Mouse (Mus musculus) cerebellum, postnatal 25 days (tissue): ENCODE measurements around the gene Fam78a.
A peak's percentile ranks its signal among the peaks of the same experiment; 100 is the strongest.

Source experiments
- DNase-seq, 2 experiments: peaks; one replicate each; pipeline ENCODE4 v3.0.0; 2021; ENCODE audit warnings: mixed read lengths in 2 of 2

Gene Fam78a

DNA sequence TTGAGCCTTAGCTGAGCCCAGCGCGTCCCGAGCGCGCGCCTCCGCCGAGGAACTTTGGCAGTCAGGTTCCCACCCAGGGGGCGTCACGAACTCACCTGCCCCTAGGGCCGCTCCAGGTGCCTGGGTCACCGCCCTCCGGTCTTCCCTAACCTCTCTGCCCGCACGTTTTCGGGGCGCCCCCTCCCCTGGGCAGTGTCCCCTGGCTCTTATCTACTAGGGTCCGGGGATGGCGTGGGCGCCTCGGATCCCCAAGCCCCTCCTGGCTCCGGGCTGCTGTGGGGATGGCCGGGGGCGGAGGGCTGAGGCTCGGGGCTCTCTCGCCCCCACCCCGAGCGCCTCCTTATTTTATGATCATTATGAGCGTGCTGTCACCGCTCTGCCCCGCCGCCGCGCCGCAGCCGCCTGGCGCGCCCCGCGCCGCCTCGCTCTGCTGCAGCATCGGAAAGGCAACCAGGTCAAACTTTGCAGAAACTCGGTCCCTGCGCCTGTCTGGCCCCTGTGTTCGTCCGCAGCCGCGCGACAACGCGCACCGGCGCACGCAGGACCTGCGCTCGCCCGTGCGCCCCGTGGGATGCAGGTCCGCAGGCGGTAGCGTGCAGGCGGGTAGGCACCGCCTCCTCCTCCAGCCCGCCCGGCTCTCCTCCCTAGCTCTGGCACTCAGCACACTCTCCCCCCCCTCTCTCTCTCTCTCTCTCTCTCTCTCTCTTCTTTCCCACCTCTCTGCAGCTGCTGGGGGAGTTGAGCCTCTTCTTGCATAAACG lies at the start of gene Fam78a:
Gene Fam78a, minus strand, starts transcription at position 747 of the 761 bp plus-strand sequence.
- DNase-seq: peak; percentile 45 to 64

DNA sequence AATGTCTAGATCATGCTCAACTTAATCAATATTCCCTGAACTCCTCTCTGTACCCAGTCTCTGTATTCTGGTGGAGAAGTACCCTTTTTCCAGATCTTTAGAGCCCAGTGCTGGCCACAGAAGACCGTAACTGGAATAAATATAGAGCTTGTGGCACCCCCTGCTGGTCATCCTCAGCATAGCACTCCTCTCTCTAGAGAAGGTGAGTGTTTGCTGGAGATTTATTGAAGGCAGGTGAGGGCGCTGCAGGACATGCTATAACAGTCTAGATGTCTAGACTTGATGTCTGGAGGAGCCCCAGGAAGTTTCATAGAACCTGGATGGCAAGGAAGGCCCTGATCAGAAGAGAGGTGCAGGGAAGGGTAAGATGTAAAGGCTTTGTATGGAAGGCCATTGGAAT lies 49.4 kb upstream of the Fam78a start:
- DNase-seq: peak; percentile 96 to 97

DNA sequence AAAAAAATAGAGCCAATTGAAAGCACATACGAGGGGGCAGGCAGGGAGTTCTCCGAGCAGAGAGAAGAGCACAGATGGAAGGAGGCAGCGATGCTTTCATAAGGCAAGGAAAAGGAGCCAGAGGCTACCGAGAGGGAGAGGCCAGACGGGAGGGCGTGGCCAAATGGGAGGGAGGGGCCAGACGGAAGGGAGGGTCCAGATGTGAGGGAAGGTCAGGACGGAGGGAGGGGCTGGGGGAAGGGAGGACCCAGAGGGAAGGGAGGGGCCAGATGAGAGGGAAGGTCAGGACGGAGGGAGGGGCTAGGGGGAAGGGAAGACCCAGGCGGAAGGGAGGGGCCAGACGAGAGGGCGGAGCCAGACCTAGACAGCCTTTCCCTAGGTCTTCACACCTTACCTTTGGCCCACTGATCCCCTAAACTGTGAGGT lies 47.9 kb upstream of the Fam78a start:
- DNase-seq: peak in 1 of 2 experiments; percentile 62

DNA sequence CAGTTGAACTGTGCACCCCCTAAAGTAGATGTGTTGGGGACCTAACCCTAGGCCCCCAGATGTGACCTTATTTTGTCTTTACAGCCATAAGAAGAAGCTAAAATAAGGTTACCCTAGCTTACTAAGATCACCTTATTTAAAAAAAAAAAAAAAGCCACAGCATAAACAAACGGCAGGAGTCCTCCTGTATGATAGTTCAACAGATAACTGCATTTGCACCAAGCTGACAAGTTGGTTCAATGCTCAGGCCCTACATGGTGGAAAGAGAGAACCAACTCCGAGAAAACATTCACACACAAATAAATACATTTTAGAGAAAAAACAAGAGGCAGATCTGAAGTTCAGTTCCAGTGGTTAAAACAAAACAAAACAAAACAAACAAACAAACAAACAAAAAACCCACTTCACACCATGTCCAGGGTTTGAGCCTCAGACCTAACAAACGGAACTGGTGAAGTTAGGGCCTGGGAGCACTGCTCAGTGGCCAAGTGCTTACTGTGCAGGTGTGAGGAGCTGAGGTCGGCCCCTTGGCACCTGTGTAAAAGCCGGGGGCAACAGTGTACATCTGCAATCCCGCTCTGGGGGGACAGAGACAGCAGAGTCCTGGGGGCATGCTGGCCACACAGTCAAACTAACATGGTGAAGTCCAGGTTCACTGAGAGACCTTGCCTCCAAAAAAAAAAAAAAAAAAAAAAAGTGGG lies 47.4 kb upstream of the Fam78a start:
- no peak for DNase-seq

DNA sequence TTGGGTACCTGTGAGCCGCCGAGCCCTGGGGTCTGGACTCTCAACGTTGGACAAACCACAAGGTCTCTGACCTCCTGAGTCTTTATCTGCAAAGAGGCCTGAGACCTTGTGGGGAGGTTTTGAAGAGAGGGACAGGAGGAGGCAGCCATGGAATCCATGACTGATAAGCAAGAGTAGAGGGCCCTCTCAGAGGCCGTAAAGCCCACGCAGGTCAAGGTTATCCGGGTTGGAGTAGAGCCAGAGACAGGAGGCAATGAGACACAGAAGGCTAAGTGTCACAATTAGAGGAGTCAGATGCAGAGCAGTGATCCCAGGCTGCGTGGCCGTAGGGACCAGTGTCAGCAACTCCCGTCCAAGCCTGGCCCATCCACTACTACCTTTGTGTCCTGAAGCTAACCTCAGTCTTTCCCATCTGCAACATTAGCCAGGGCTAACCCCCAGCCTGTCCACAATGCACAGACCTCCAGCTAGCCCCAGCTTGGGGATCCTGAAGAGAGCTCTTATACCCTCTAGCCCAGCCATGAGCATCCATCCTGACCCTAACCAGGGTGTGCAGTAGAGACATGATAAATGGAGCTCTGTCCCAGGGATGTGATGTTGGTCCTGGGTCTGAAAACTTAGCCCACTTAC lies 46.7 kb upstream of the Fam78a start:
- no peak for DNase-seq

DNA sequence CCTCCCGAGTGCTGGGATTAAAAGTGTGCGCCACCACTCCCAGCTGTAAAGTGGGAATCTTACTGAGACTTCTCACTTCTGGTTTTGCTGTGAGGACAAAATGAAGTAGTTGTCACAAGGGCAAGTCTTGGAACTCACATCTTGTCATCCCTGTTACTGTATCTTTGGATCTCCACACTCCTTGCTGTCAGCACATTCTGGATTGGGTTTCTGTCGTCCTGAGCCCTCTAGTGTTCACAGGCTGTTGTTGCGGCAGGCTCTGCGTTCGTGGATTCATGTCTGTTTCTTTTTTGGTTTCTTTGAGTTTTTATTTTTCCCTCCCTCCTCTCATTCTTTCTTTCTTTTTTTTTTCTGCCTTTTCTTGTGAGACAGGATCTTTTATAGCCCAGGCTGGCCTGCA lies 45.8 kb upstream of the Fam78a start:
- peak; percentile 61 to 77 for DNase-seq

DNA sequence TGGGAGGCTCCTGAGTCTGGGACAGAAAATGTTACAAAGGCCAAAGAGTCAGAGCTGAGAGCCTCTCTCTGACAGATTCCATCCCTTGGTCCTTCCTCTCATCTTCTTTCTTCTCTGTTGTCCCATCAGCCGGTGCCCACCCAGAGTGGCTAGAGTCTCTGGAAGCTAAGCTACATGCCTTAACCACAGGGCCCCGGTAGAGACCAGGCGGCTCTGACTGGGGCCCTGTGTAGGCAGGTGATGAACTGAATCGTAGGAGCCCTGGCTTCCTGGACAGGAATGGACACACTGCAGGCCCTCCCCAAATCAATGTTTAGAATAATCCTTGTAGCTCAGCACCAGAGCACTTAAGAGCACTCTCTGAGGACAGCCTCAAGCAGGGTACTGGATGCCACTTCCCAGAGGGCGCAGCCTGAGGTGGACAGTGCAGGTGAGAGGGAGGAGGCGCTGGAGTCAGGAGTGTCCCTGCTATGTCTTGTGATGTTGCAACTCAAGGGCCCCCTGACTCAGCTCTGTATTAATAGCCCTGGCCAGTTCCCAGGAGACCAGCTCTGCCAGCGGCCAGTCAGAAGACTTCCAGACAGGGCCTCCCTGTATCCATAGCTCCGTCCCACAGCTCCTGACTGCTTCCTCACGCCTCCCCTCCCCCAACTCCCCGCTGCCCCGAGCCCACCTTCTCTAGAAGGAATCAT lies 44.9 kb upstream of the Fam78a start:
- DNase-seq: no peak

DNA sequence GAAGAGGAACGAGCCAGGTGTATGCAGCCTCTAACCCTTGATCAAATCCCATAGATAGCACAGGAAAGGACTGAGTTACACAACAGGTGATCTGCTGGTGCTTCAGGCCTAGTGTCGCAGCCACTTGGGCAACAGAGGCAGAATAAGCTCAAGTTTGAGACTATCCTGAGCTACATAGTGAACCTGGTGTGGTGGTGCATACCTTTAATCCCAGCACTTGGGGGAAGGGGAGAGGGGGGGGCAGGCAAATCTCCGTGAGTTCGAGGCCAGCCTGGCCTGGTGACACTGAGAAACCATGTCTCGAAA lies 43.8 kb upstream of the Fam78a start:
- no peak for DNase-seq

DNA sequence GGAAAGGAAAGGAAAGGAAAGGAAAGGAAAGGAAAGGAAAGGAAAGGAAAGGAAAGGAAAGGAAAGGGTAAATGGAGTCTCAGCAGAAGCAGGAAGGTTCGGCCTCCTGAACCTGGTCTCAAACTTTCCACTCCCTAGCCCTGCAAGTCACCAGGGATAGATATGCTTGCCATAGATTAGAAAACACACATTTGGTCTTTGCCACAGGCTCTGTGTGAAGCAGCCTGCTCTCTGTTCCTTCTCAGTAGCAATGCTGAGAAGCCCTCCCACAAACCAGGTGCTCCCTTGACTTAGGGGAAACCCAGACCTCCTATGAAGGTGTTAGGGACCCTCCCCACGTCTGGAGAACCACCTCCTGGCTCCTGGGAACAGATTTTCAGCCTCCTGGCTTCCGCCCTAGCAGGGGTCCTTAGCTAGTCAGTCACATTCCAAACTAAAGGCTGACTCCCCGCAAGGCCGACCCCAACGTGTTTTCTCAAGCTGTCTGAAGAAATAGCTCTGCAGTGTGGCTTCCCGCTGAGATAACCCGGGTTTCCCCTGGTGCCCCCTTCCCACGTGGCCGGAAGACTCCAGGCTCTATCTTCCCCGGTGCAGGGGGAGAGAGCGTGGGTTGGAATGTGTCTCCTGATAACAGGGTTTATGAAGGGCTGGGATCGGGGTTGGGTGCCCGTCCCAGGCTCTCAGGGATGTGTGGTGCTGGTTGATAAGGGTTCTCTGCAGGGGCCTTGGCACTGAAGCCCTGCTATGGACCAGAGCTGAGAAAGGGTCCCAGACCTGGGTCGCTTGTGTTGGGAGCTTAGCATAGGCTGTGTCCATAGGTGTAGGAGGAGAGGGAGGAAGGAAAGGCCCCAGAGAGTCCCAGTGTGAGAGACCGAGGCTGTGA lies 43.2 kb upstream of the Fam78a start:
- DNase-seq: no peak

DNA sequence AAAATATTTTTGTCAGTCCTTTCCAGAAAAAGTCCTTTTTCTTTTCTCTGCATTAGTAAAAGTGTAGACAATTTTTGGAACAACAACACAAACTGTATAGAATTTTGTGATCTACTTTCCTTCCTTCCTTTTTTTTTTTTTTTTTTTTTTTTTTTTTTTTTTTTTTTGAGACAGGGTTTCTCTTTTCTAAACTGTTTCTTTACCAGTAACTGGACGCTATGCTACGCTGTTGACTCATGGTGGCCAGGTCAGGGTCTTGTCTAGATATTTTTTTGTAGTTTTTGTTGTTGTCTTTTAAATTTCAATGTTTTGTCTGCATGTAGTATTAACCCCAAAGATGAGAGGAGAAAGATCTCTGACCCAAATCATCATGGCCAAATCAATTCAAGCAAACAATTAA lies 37.1 kb upstream of the Fam78a start:
- no peak for DNase-seq

DNA sequence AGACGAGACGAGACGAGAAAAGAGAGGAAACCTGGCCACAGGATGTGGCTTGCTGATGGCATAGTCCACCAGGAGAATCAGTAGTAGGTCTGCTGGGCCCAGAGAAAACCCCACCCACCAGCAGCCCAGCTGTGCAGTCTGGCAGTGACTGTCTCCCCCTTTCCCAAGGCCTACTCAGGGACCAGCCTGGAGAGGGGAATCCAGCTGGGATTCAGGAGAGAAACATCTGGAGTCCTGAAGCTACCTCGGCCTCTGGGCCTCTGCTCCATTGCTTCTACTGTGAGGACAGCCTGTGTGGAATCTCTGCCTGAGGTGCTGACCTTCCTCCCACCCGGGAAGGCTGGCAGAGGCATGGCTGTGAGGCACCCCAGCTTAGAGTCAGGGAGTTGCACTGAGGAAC lies 36.5 kb upstream of the Fam78a start:
- DNase-seq: no peak

DNA sequence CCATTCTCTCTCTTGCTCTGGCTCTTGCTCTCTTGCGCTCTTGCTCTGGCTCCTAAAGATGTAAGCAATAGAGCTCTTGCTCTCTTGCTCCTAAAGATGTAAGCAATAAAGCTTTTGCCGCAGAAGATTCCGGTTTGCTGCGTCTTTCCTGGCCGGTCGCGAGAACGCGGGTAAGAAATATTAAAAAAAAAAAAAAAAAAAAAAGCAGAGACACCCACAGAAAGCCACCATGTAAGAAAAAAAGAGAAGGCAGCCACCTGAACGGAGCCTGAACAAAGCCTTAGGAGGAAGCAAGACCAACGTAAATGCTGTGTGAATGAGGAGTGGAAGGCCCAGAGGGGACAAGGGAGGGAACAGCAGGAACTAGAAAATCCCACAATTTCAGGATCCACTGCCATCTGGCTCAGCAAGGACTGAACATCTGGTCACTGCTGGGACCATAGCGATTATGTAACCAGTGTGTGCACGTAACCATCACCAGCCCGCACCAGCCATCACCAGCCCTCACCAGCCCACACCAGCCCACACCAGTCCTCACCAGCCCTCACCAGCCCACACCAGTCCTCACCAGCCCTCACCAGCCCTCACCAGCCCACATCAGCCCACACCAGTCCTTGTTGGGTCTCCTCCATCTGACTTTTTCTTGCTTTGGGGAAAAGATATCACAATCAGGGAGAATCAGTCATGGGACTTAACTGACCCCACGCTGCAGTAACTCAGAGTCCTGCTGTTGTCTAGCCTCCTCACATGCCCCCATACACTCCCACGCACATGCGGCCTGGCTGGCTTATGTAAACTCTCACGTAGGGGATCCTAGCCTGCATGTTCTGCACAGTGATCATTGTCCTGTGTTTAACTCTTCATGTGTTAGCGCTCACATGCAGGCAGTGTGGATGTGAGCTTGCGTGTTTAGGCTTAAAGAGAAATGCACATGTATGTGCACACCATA lies 35.4 kb upstream of the Fam78a start:
- DNase-seq: no peak

DNA sequence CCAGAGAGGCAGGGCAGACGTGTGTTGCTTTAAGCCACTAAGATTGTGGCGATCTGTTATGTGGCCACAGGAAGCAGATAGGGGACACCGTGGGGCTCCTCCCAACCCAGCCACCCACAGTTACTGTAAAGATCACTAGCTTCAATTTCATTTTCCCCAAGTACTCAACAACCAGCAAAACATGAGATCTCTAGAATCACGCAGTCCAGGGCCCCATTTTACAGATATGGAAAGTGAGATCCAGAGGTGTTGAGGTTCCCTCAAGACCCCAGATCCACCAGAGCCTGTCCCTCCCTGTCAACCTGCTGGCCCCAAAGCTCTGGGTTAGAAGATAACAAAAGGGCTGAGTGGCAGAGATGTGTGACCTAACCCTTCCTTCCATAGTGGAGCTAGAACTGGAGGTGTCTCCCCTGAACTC lies 31.2 kb upstream of the Fam78a start:
- no peak for DNase-seq

DNA sequence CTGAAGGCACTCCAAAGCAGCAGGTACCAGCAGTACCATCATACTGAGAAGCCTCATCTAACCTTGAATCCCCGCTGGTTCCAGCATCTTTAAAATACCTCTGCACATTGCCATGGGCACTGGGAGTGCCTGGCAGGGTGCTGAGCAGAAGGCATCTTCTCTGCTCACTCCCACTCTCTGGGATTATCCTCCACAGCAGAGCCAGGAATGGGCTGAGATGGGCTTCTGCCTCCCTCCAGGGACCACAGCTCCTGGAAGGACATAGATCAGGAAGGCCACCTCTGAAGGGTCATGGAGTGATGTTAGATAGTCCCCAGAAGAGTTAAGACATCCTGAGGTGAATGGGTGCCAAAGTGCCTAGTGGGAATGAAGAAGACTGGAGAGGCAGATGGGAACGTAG lies 27.9 kb upstream of the Fam78a start:
- DNase-seq: no peak

DNA sequence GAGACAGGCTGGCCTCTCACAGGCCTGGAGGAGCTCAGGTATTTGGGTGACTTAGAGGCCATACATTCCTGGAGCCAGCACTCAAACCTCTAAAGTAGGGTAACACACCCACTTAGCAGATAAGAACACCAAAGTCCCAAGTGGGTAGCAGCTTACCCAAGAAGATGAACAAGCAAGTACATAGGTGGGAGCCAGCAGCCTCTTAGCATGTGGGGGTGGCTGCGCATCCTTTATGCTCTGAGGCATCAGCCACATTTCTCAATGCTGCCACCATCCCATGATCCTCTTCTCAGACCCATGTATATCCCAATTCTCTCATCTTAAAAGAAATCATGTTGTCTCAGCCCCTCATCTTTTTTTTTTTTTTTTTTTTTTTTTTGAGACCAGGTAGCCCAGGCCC lies 26.6 kb upstream of the Fam78a start:
- no peak for DNase-seq

DNA sequence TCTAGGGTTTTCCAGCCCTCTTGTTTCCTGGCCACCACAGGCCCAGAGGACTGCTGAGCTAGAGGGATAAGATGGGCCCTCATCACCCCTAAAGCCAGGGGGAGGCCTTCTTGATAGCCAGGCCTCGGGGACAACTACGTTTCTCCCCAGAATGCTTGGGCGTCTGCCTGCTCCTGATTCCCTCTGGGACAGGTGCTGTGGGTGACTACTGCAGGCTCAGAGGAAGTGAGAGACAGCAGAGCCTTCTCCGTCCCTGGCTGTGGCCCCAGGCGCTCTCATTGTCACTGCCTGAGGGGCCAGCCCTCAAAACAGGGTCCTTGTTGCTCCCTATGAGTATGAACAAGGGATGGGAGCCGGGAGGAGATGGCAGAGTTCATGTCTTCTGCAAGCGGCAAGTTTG lies 21.3 kb upstream of the Fam78a start:
- DNase-seq: no peak

DNA sequence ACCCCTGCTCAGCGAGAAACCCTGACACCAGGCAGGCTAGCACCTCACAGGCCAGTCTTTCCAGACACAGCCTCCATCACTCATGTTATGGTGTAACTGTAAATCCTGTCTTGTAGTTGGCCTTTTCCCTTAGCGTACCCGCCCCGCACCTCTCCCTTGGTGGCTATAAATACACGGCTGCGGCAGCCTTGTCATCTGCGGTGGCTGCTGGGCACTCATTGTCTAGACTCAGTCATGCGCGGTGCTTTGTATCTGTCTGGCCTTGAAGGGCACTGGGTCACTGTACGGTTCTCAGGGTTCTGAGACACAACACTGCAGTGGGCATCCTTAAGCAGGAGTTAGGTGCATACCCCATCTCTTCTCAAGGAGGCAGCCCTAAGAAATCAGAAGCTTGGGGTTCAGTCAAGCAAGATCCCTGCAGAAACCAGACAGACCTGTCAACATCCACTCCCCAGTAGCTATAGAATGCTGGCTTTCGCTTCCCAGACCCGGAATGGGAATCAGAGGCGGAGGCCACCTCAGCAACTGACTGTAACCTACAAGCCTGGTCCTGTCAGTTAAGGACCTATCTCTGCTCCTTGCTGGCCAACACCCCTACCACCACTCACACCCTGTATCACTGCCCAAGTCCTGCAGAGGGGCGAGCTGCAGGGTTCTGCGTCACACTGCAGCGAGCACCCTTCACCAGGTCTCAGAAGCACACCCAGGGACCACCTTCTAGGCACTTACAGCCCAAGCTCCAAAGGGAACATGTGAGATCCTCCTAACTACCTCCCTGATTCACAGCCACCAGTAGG lies 20.7 kb upstream of the Fam78a start:
- peak in 1 of 2 experiments; percentile 40 for DNase-seq

DNA sequence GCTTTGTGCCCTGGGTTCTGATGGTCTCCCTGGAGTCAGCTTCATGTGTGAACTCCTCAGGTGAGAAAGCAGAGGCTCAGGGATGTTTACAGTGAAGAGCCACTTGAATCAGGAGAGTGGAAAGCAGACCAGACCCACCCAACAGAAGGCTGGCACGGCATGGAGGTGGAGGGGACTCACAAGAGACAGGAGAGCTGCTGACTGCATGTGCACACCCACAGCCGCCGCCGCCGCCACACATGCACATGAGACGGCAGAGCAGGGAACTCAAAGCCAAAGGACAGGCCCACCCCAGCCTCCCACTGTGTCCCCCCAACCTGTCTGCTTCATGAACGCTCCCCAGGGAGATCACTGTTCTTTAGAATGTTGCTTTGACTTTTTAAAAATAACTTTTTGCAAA lies 19.5 kb upstream of the Fam78a start:
- DNase-seq: no peak

DNA sequence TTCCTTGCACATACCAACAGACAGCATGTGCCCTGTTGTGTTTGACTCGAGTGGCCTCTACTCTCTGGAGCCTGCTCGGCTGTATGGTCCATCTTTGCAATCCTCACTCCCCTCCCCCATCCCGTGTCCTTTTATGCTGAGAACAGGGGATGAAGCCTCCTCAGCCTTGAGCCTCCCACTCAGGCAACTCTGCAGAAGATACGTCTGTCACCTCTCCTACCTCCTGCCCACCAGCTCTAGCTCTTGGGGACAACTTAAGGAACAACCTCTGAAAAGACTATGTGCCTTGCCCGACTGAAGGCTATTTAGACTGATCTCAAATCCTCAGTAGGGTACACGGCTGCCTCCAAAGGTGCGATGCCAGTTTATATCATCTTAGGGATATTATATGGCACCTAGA lies 18.9 kb upstream of the Fam78a start:
- DNase-seq: no peak

DNA sequence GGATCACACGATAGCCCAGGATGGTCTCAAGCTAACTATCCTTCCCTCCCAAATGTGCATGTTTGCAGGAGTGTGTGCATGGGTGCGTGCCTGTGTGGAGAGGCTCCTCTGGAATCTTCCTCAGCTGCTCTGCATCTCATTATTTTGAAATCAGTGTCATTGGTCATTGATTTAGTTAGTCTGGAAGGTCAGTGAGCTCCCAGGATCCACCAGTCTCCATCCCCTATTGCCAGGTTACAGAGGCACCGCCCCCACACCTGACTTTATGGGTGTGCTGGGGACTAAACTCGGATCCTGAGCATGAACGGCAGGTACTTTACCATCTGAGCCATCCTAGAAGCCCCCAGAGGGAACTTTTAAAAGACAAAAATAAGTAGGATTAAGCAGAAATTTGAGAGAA lies 18.3 kb upstream of the Fam78a start:
- no peak for DNase-seq

DNA sequence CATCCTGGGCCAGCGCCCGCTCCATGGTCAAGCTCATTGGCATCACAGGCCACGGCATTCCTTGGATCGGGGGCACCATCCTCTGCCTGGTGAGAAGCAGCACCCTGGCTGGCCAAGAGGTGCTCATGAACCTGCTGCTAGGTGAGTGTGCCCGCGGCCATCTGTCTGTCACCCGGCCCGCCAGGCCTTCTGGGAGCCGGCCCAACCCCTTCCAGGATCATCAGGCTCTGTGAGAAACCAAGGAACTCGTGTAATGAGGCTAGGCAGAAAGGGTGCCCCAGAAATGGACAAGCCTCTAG lies 11.4 kb upstream of the Fam78a start:
- DNase-seq: peak; percentile 79 to 84
